Mouse (Mus musculus): Measurements from ENCODE around the gene Otulinl. TPM values are rescaled to one million over a fixed set of nuclear protein-coding genes. Genes with fewer than 3 reads are reported as not detected.

The Otulinl gene
- polyA plus RNA-seq, 1 experiment, result 3.1 TPM

GRCm38 (mm10) chr15:27678511-27678910 is 2.9 kb downstream of the Otulinl start:
- H3K4me3 ChIP-seq (ENCODE audit: control insufficient read depth, low read depth, low read length), result no peak overlapping the region
- TF ChIP-seq POLR2A (IDR thresholded peaks at IDR 0.05; ENCODE audit: control insufficient read depth, low read depth, low read length) (no peak), CTCF (IDR thresholded peaks at IDR 0.05; ENCODE audit: control insufficient read depth, insufficient read depth, insufficient replicate concordance, low read depth, low read length) (no peak)
- no peaks in the 10 kb centered on the region for H3K36me3 ChIP-seq (ENCODE audit: control insufficient read depth, insufficient read depth, low read length)
- H3K27ac ChIP-seq (ENCODE audit: control insufficient read depth, insufficient read depth, low read depth, low read length), result no peak overlapping the region
- peaks cover 3% of the 10 kb centered on the region for H3K4me1 ChIP-seq (ENCODE audit: control insufficient read depth, insufficient read depth, low read length)
- H3K27me3 ChIP-seq (ENCODE audit: control insufficient read depth, insufficient read depth, low read length), result no peaks in the 10 kb centered on the region

GRCm38 (mm10) chr15:27677801-27678200 is 3.6 kb downstream of the Otulinl start:
- TF ChIP-seq CTCF (IDR thresholded peaks at IDR 0.05; ENCODE audit: control insufficient read depth, insufficient read depth, insufficient replicate concordance, low read depth, low read length), result no peak
- no peak for TF ChIP-seq POLR2A (IDR thresholded peaks at IDR 0.05; ENCODE audit: control insufficient read depth, low read depth, low read length)
- no peak overlapping the region for H3K4me3 ChIP-seq (ENCODE audit: control insufficient read depth, low read depth, low read length)

GRCm38 (mm10) chr15:27676211-27676610 is 5.2 kb downstream of the Otulinl start:
- H3K27ac ChIP-seq (ENCODE audit: control insufficient read depth, insufficient read depth, low read depth, low read length), result no peak overlapping the region
- H3K4me1 ChIP-seq (ENCODE audit: control insufficient read depth, insufficient read depth, low read length), result no peaks in the 10 kb centered on the region; the same call in 1 of the 2 replicates

More at GRCm38 (mm10) chr15:27677801-27678200, 3.6 kb downstream of the Otulinl start:
- no peak overlapping the region for H3K27ac ChIP-seq (ENCODE audit: control insufficient read depth, insufficient read depth, low read depth, low read length)
- H3K27me3 ChIP-seq (ENCODE audit: control insufficient read depth, insufficient read depth, low read length), result no peaks in the 10 kb centered on the region
- peaks cover 3% of the 10 kb centered on the region for H3K4me1 ChIP-seq (ENCODE audit: control insufficient read depth, insufficient read depth, low read length)
- H3K36me3 ChIP-seq (ENCODE audit: control insufficient read depth, insufficient read depth, low read length), result no peaks in the 10 kb centered on the region

GRCm38 (mm10) chr15:27675122-27675521 is 6.3 kb downstream of the Otulinl start:
- TF ChIP-seq POLR2A (IDR thresholded peaks at IDR 0.05; ENCODE audit: control insufficient read depth, low read depth, low read length) (no peak), CTCF (IDR thresholded peaks at IDR 0.05; ENCODE audit: control insufficient read depth, insufficient read depth, insufficient replicate concordance, low read depth, low read length) (no peak)

More at GRCm38 (mm10) chr15:27676211-27676610, 5.2 kb downstream of the Otulinl start:
- Histone ChIP-seq H3K4me3 (ENCODE audit: control insufficient read depth, low read depth, low read length) (no peak overlapping the region), H3K36me3 (ENCODE audit: control insufficient read depth, insufficient read depth, low read length) (no peaks in the 10 kb centered on the region), H3K27me3 (ENCODE audit: control insufficient read depth, insufficient read depth, low read length) (no peaks in the 10 kb centered on the region)
- no peak for TF ChIP-seq POLR2A (IDR thresholded peaks at IDR 0.05; ENCODE audit: control insufficient read depth, low read depth, low read length)
- no peak for TF ChIP-seq CTCF (IDR thresholded peaks at IDR 0.05; ENCODE audit: control insufficient read depth, insufficient read depth, insufficient replicate concordance, low read depth, low read length)

DNA sequence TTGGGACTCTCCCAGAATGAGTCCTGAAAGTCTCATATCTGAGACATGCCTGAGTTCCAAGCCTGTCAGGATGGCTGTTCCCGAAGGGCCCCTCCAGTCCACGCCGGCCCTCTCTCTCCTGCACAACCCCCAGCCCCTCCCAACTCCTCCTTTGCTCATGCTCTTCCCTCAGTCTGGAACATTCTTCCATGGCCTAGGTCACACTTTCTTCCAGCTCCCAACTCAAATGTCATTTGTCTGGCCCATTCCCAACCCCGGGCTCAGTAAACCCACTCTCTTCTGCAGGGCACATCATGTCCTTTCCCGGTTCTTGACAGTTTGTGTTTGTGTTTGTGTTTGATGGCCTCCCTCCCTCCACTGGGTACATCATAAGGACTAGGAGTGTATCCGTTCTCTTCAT is 7.3 kb downstream of the Otulinl start:
- Histone ChIP-seq H3K4me1 (ENCODE audit: control insufficient read depth, insufficient read depth, low read length) (no peaks in the 10 kb centered on the region), H3K4me3 (ENCODE audit: control insufficient read depth, low read depth, low read length) (no peak overlapping the region), H3K27me3 (ENCODE audit: control insufficient read depth, insufficient read depth, low read length) (no peaks in the 10 kb centered on the region), H3K36me3 (ENCODE audit: control insufficient read depth, insufficient read depth, low read length) (no peaks in the 10 kb centered on the region), H3K27ac (ENCODE audit: control insufficient read depth, insufficient read depth, low read depth, low read length) (no peak overlapping the region)
- TF ChIP-seq POLR2A (IDR thresholded peaks at IDR 0.05; ENCODE audit: control insufficient read depth, low read depth, low read length) (no peak), CTCF (IDR thresholded peaks at IDR 0.05; ENCODE audit: control insufficient read depth, insufficient read depth, insufficient replicate concordance, low read depth, low read length) (no peak)

More at GRCm38 (mm10) chr15:27675122-27675521, 6.3 kb downstream of the Otulinl start:
- Histone ChIP-seq H3K4me3 (ENCODE audit: control insufficient read depth, low read depth, low read length) (no peak overlapping the region), H3K27me3 (ENCODE audit: control insufficient read depth, insufficient read depth, low read length) (no peaks in the 10 kb centered on the region), H3K4me1 (ENCODE audit: control insufficient read depth, insufficient read depth, low read length) (no peaks in the 10 kb centered on the region), H3K36me3 (ENCODE audit: control insufficient read depth, insufficient read depth, low read length) (no peaks in the 10 kb centered on the region), H3K27ac (ENCODE audit: control insufficient read depth, insufficient read depth, low read depth, low read length) (no peak overlapping the region)

DNA sequence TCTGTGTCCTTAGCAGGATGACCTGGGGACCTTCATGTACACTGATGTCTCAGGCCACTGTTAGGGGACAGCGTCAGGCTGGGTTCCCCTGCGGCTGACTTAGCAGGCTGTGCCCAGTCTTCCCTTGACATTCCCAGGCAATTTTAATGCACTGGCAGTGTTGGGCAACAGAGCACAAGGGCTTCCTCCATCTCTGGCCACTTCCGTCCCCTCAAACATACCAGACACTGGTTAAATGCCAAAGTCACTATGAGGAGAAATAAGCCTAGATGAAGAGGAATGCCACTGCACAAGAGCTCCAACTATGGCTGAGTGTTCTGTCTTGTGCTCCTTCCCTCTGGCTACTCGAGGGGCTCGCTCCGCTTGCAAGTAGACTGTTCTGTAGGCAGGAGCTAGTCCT is 8.2 kb downstream of the Otulinl start:
- no peak overlapping the region for H3K27ac ChIP-seq (ENCODE audit: control insufficient read depth, insufficient read depth, low read depth, low read length)
- no peaks in the 10 kb centered on the region for H3K4me1 ChIP-seq (ENCODE audit: control insufficient read depth, insufficient read depth, low read length)
- TF ChIP-seq POLR2A (IDR thresholded peaks at IDR 0.05; ENCODE audit: control insufficient read depth, low read depth, low read length) (no peak), CTCF (IDR thresholded peaks at IDR 0.05; ENCODE audit: control insufficient read depth, insufficient read depth, insufficient replicate concordance, low read depth, low read length) (no peak)
- H3K4me3 ChIP-seq (ENCODE audit: control insufficient read depth, low read depth, low read length), result no peak overlapping the region
- H3K36me3 ChIP-seq (ENCODE audit: control insufficient read depth, insufficient read depth, low read length), result no peaks in the 10 kb centered on the region
- no peaks in the 10 kb centered on the region for H3K27me3 ChIP-seq (ENCODE audit: control insufficient read depth, insufficient read depth, low read length)

DNA sequence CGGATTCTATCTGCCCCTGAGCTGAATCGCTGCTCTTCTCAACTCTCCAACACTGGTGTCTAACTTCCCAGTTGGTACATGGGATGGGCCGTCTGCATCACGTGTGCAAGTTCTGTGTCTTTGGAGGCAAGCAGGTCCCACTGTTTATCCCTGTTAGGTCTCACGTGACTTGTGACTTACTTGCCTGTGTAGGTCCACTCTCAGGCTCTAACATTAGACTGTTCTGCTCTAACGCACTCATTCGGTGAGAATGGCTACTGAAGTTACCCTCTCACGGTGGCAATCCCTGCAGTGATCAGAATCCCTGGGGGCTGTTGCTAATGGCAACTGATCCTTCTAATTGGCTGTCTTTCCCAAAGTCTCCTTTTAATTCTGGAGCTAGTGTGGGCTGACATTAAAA is 9.1 kb downstream of the Otulinl start:
- Histone ChIP-seq H3K4me3 (ENCODE audit: control insufficient read depth, low read depth, low read length) (no peak overlapping the region), H3K27ac (ENCODE audit: control insufficient read depth, insufficient read depth, low read depth, low read length) (no peak overlapping the region), H3K4me1 (ENCODE audit: control insufficient read depth, insufficient read depth, low read length) (no peaks in the 10 kb centered on the region), H3K36me3 (ENCODE audit: control insufficient read depth, insufficient read depth, low read length) (no peaks in the 10 kb centered on the region), H3K27me3 (ENCODE audit: control insufficient read depth, insufficient read depth, low read length) (no peaks in the 10 kb centered on the region)
- TF ChIP-seq POLR2A (IDR thresholded peaks at IDR 0.05; ENCODE audit: control insufficient read depth, low read depth, low read length) (no peak), CTCF (IDR thresholded peaks at IDR 0.05; ENCODE audit: control insufficient read depth, insufficient read depth, insufficient replicate concordance, low read depth, low read length) (no peak)
